Comparison of ENCODE assay signal across 26 mouse cellular contexts in the genomic region with DNA sequence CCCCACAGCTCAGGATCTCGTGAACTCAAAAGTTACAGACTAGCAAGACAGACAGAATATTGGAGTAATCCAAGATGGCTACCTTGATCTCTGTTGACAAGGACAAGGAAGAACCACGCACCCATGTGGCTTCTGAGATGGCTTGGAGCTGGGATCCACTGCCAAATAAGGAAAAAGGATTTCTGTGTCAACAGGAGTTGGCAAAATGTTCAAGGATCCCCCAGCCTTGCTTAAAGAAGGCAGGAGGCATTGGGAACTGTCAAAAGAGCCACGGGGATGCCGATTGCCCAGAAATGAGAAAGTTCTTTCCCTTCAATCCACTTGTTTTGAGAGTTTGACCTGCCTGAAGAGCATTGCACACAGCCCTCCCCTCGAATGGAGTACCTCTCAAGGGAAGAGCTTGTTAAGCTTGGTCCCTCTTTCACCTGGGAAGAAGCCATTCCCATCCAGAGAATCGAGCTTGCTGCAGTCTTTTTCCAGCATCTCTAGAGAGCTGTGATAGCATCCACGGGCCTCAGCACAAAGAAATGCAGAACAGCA. TPM values are rescaled to one million over a fixed set of nuclear protein-coding genes. Genes with fewer than 3 reads are reported as not detected.
DNase-seq lines count a peak whose midpoint lies in the region; ATAC-seq and TF ChIP-seq lines count a peak whose summit lies in the region.
"Had no signal": no experiment of that assay in that cellular context is flagged by ENCODE, and none has a peak within 500 bp of the region (broad histone marks: within the 10 kb centered on the region; RNA-seq: fewer than 3 reads in every experiment).

No protein-coding gene starts in this region.

- TF ChIP-seq CTCF in lung, adult 2 months (IDR thresholded peaks at IDR 0.05; ENCODE audit: insufficient read depth, low read length), result no peak

- in situ Hi-C loops in ES-E14 (cut with MboI; ENCODE audit: low sequenced_read_pairs in 2 of 2, unreplicated experiment in 2 of 2), result loop anchor here in 1 of 2 experiments (25.0 kb wide), 2 partner anchors 870 to 1945 kb away; a partner anchor contains a TSS

- H3K36me3 ChIP-seq in ES-E14 (ENCODE audit: control insufficient read depth, insufficient read depth, low read length, poor library complexity, severe bottlenecking), result no peaks in the 10 kb centered on the region
- no peaks in the 10 kb centered on the region for H3K36me3 ChIP-seq in kidney, embryonic 16.5 days (ENCODE audit: insufficient read depth, low read length)
- H3K36me3 ChIP-seq: embryonic facial prominence, embryonic 10.5 days; forebrain, embryonic 10.5 days; heart, embryonic 15.5 days; hindbrain, embryonic 13.5 days had no signal

- H3K4me2 ChIP-seq in kidney, embryonic 16.5 days (replicated peaks; ENCODE audit: low read depth, low read length), result no peak overlapping the region
- H3K4me2 ChIP-seq: heart, embryonic 11.5 days; heart, embryonic 15.5 days; hindbrain, embryonic 13.5 days had no signal

- H3K9ac ChIP-seq in ES-E14 (ENCODE audit: insufficient read depth, low read depth, low read length, poor library complexity, severe bottlenecking), result peak overlapping the region; percentile 50
- no peak overlapping the region for H3K9ac ChIP-seq in kidney, embryonic 16.5 days (replicated peaks; ENCODE audit: low read length)
- H3K9ac ChIP-seq: heart, embryonic 15.5 days; hindbrain, embryonic 13.5 days had no signal

- H3K4me3 ChIP-seq in lung, adult 2 months (replicated peaks; ENCODE audit: extremely low read depth, low read depth, low read length), result no peak overlapping the region
- peak overlapping the region; percentile 60 to 74 for H3K4me3 ChIP-seq in ES-E14 (ENCODE audit: insufficient read depth in 1 of 2, low read depth in 1 of 2, low read length in 2 of 2, poor library complexity in 1 of 2, severe bottlenecking in 1 of 2)
- H3K4me3 ChIP-seq in kidney, embryonic 16.5 days (ENCODE audit: low read length), result no peak overlapping the region
- H3K4me3 ChIP-seq: embryonic facial prominence, embryonic 10.5 days; erythroblast, embryonic 14.5 days; forebrain, embryonic 10.5 days; heart, adult 2 months; heart, embryonic 15.5 days; hindbrain, embryonic 13.5 days had no signal

- no peaks in the 10 kb centered on the region for H3K9me3 ChIP-seq in ES-E14 (ENCODE audit: control insufficient read depth, insufficient read depth, low read depth, low read length)
- no peaks in the 10 kb centered on the region for H3K9me3 ChIP-seq in kidney, embryonic 16.5 days (ENCODE audit: low read length)
- H3K9me3 ChIP-seq: embryonic facial prominence, embryonic 10.5 days; forebrain, embryonic 10.5 days; heart, embryonic 15.5 days; hindbrain, embryonic 13.5 days had no signal

- no peaks in the 10 kb centered on the region for H3K4me1 ChIP-seq in lung, adult 2 months (ENCODE audit: control insufficient read depth, insufficient read depth, low read length)
- peaks cover 2 to 9% of the 10 kb centered on the region in 2 experiments; a peak in 1 of 4 replicates for H3K4me1 ChIP-seq in ES-E14 (ENCODE audit: control insufficient read depth in 2 of 2, insufficient read depth in 2 of 2, low read length in 2 of 2, poor library complexity in 1 of 2)
- peaks cover 12% of the 10 kb centered on the region for H3K4me1 ChIP-seq in kidney, embryonic 16.5 days (ENCODE audit: insufficient read depth, low read length)

- no peak for TF ChIP-seq POLR2A in lung, adult 2 months (IDR thresholded peaks at IDR 0.05; ENCODE audit: borderline replicate concordance, extremely low read depth, low read depth, low read length)

- peaks cover 20% of the 10 kb centered on the region for H3K27me3 ChIP-seq in kidney, embryonic 16.5 days (ENCODE audit: insufficient read depth, low read length)
- H3K27me3 ChIP-seq: Patski had no signal

- no peak for ATAC-seq in kidney, embryonic 16.5 days (ENCODE audit: low FRiP score, low TSS enrichment)
- ATAC-seq in erythroblast, adult 5-6 weeks (replicated peaks; ENCODE audit: low FRiP score, poor library complexity, severe bottlenecking), result no peak
- ATAC-seq: forebrain, embryonic 14.5 days; hindbrain, postnatal 0 days; Patski had no signal

- H3K27ac ChIP-seq in ES-E14 (ENCODE audit: insufficient read depth, low read depth, low read length, poor library complexity, severe bottlenecking), result peak overlapping the region; percentile 83
- no peak overlapping the region for H3K27ac ChIP-seq in kidney, embryonic 16.5 days (ENCODE audit: low read length)
- H3K27ac ChIP-seq: embryonic facial prominence, embryonic 10.5 days; forebrain, embryonic 10.5 days; heart, adult 2 months; heart, embryonic 15.5 days; hindbrain, embryonic 13.5 days; hindbrain, postnatal 0 days had no signal

- 46% methylated on average over 7 of the region's 7 CpGs for WGBS in lung, adult 2 months
- 67% methylated on average over 7 of the region's 7 CpGs for WGBS in kidney, embryonic 16.5 days

- peak; percentile 57 to 60 for DNase-seq in lung, adult 18-20 months
- no peak for DNase-seq in lung, adult 2 months
- DNase-seq in ES-E14 (ENCODE audit: low read depth, low spot score), result no peak
- peak; percentile 61 for DNase-seq in lung, postnatal 25 days (ENCODE audit: low spot score)
- DNase-seq in Muller cell, postnatal 12 days (ENCODE audit: inconsistent ontology term), result no peak
- DNase-seq: adrenal gland, adult 8-10 months; adrenal gland, postnatal 36 days; cerebellum, adult 2 months; cerebellum, postnatal 10 days; gastrocnemius, postnatal 36 days; heart, adult 2 months; heart, postnatal 14 days had no signal

TF ChIP-seq in ES-E14, 5 proteins besides CTCF, POLR2A, EP300 and RAD21:
- no peak for TF ChIP-seq CHD2 (IDR thresholded peaks at IDR 0.05; ENCODE audit: low read depth, low read length)
- no peak for TF ChIP-seq HCFC1 (IDR thresholded peaks at IDR 0.05; ENCODE audit: borderline replicate concordance, insufficient read depth, low read length)
- no peak for TF ChIP-seq ZC3H11A (IDR thresholded peaks at IDR 0.05; ENCODE audit: borderline replicate concordance, low read depth, low read length)
- TF ChIP-seq MAFK (IDR thresholded peaks at IDR 0.05; ENCODE audit: insufficient read depth, low read depth, low read length), result no peak
- no peak for TF ChIP-seq ZNF384 (IDR thresholded peaks at IDR 0.05; ENCODE audit: low read depth, low read length)
TF ChIP-seq in ES-E14: peak in this region for 0.

RNA-seq across cellular contexts. Expression of a gene that starts 6.2 kb away (rescaled TPM):
- polyA plus RNA-seq in lung, adult 2 months (2012; rRNA removed), result 10.3 and 13.6 TPM in 2 replicates
- 103 and 124 TPM in 2 replicates for total RNA-seq in ES-E14 (2012; rRNA removed)
- polyA plus RNA-seq in kidney, embryonic 16.5 days (2015; fragmentation: Nextera tagmentation; extraction: Ambion mirVana), result 21.4 and 23.0 TPM in 2 replicates
- not detected in 2 replicates for total RNA-seq in erythroblast, adult 5-6 weeks (2015; ENCODE audit: low replicate concordance)
- not detected in 2 replicates for total RNA-seq in erythroblast, adult 5-6 weeks (2017; ENCODE audit: low replicate concordance)
- total RNA-seq: gastrocnemius, adult 8-10 months; gastrocnemius, postnatal 36 days; hematopoietic stem cell, adult 5-6 weeks; MEL had no signal
- polyA plus RNA-seq: erythroblast, embryonic 14.5 days had no signal

RNA-seq across cellular contexts. Expression of a gene that starts 54.9 kb away (rescaled TPM):
- polyA plus RNA-seq in lung, adult 2 months (2012; rRNA removed), result 1.4 and 2.2 TPM in 2 replicates
- total RNA-seq in ES-E14 (2012; rRNA removed), result 7.8 and 8.3 TPM in 2 replicates
- polyA plus RNA-seq in kidney, embryonic 16.5 days (2015; fragmentation: Nextera tagmentation; extraction: Ambion mirVana), result 16.1 and 19.9 TPM in 2 replicates
- not detected in 2 replicates for total RNA-seq in erythroblast, adult 5-6 weeks (2015; ENCODE audit: low replicate concordance)
- not detected in 2 replicates for total RNA-seq in erythroblast, adult 5-6 weeks (2017; ENCODE audit: low replicate concordance)
- polyA plus RNA-seq: erythroblast, embryonic 14.5 days had no signal

Comparison
In these comparisons a context has a peak if more than half of its experiments do, and no peak if none do; other contexts are left out.
1. DNase-seq: peak in lung, adult 18-20 months (2 of 2) and lung, postnatal 25 days (single experiment); none in lung, adult 2 months (single experiment), ES-E14 (single experiment) and Muller cell, postnatal 12 days (single experiment).
2. H3K4me3 ChIP-seq: peak in ES-E14 (2 of 2); none in lung, adult 2 months (single experiment) and kidney, embryonic 16.5 days (single experiment).
3. RNA of a gene that starts 6.2 kb away (total RNA-seq): 103 to 124 TPM in ES-E14; not detected in erythroblast, adult 5-6 weeks; every median in the first group is over 100 times any median in the second.